18 mouse cellular contexts compared by ENCODE assay signal in genomic region chr11:62050356-62051330, GRCm38 (mm10).
DNase-seq lines count a peak whose midpoint lies in the region; ATAC-seq and TF ChIP-seq lines count a peak whose summit lies in the region.
"Had no signal": no experiment of that assay in that cellular context is flagged by ENCODE, and none has a peak within 500 bp of the region (broad histone marks: within the 10 kb centered on the region; RNA-seq: fewer than 3 reads in every experiment).

No protein-coding gene starts in this region.

- no peak for TF ChIP-seq CTCF in kidney, postnatal 0 days (IDR thresholded peaks at IDR 0.05; ENCODE audit: low read depth)

- no peak overlapping the region for H3K4me2 ChIP-seq in kidney, embryonic 14.5 days (replicated peaks; ENCODE audit: low read depth, low read length)
- no peak overlapping the region for H3K4me2 ChIP-seq in kidney, postnatal 0 days (ENCODE audit: low read length)
- H3K4me2 ChIP-seq in stomach, embryonic 14.5 days (replicated peaks; ENCODE audit: low read depth, low read length), result no peak overlapping the region
- H3K4me2 ChIP-seq: embryonic facial prominence, embryonic 13.5 days; forebrain, embryonic 12.5 days; heart, embryonic 15.5 days; limb, embryonic 15.5 days had no signal

- 66% methylated on average over 8 of the region's 8 CpGs for WGBS in kidney, embryonic 14.5 days
- WGBS in kidney, postnatal 0 days, result 68% methylated on average over 8 of the region's 8 CpGs
- WGBS in stomach, embryonic 14.5 days, result 64% methylated on average over 8 of the region's 8 CpGs

- H3K27ac ChIP-seq in kidney, embryonic 14.5 days (ENCODE audit: low read depth, low read length), result no peak overlapping the region
- H3K27ac ChIP-seq in kidney, postnatal 0 days, result no peak overlapping the region
- H3K27ac ChIP-seq in stomach, embryonic 14.5 days (ENCODE audit: low read length), result no peak overlapping the region
- H3K27ac ChIP-seq: embryonic facial prominence, embryonic 13.5 days; forebrain, embryonic 12.5 days; heart, embryonic 15.5 days; limb, embryonic 15.5 days had no signal

- H3K9ac ChIP-seq in kidney, embryonic 14.5 days (ENCODE audit: low read depth, low read length), result no peak overlapping the region
- no peak overlapping the region for H3K9ac ChIP-seq in kidney, postnatal 0 days (ENCODE audit: low read depth, low read length)
- no peak overlapping the region for H3K9ac ChIP-seq in stomach, embryonic 14.5 days (replicated peaks; ENCODE audit: low read depth, low read length)
- H3K9ac ChIP-seq: embryonic facial prominence, embryonic 13.5 days; forebrain, embryonic 12.5 days; heart, embryonic 15.5 days; limb, embryonic 15.5 days had no signal

- H3K4me3 ChIP-seq in kidney, embryonic 14.5 days (ENCODE audit: low read length), result no peak overlapping the region
- no peak overlapping the region for H3K4me3 ChIP-seq in kidney, postnatal 0 days (replicated peaks; ENCODE audit: low read depth, low read length)
- no peak overlapping the region for H3K4me3 ChIP-seq in stomach, embryonic 14.5 days (ENCODE audit: low read depth, low read length)
- H3K4me3 ChIP-seq: embryonic facial prominence, embryonic 13.5 days; forebrain, embryonic 12.5 days; heart, embryonic 15.5 days; limb, embryonic 15.5 days; myocyte had no signal

- H3K9me3 ChIP-seq in kidney, embryonic 14.5 days (ENCODE audit: control insufficient read depth, low read length), result no peaks in the 10 kb centered on the region
- no peaks in the 10 kb centered on the region for H3K9me3 ChIP-seq in kidney, postnatal 0 days (replicated peaks; ENCODE audit: low read length)
- no peaks in the 10 kb centered on the region for H3K9me3 ChIP-seq in stomach, embryonic 14.5 days (ENCODE audit: control insufficient read depth, low read depth, low read length)
- H3K9me3 ChIP-seq: embryonic facial prominence, embryonic 13.5 days; forebrain, embryonic 12.5 days; heart, embryonic 15.5 days; limb, embryonic 15.5 days; megakaryocyte, embryonic 14.5 days had no signal

- H3K27me3 ChIP-seq in kidney, embryonic 14.5 days (ENCODE audit: control insufficient read depth, insufficient read depth, low read length), result no peaks in the 10 kb centered on the region
- H3K27me3 ChIP-seq in kidney, postnatal 0 days (ENCODE audit: insufficient read depth, low read length), result no peaks in the 10 kb centered on the region
- H3K27me3 ChIP-seq in stomach, embryonic 14.5 days (ENCODE audit: control insufficient read depth, insufficient read depth, low read length), result no peaks in the 10 kb centered on the region
- H3K27me3 ChIP-seq: embryonic facial prominence, embryonic 13.5 days; heart, embryonic 15.5 days; limb, embryonic 15.5 days; megakaryocyte, embryonic 14.5 days had no signal

- ATAC-seq in kidney, embryonic 14.5 days (ENCODE audit: low FRiP score, low TSS enrichment), result no peak
- ATAC-seq in kidney, postnatal 0 days (replicated peaks; ENCODE audit: low FRiP score, low read depth), result 0 out of 2 replicates have a peak, but pooled peaks have one; percentile 40
- 0 out of 2 replicates have a peak, but pooled peaks have one; percentile 23 for ATAC-seq in stomach, embryonic 14.5 days (ENCODE audit: insufficient number of reproducible peaks, insufficient read depth, low FRiP score, low read depth)
- no peak for ATAC-seq in megakaryocyte, adult 5-6 weeks (ENCODE audit: poor library complexity, severe bottlenecking)
- ATAC-seq: CD4-positive, CD25-positive, alpha-beta regulatory T cell, adult 4 months had no signal

- peak; percentile 56 for DNase-seq in kidney, adult 18-20 months
- DNase-seq in R1 (ENCODE audit: low read depth, low spot score), result peak; percentile 91
- DNase-seq in kidney, postnatal 0 days (ENCODE audit: low spot score), result no peak
- no peak for DNase-seq in gastrocnemius, postnatal 10 days
- no peak for DNase-seq in thymus, postnatal 4 days
- DNase-seq: cerebellum, adult 2 months; gastrocnemius, postnatal 14 days; layer of hippocampus, postnatal 36 days had no signal

- H3K36me3 ChIP-seq in kidney, embryonic 14.5 days (ENCODE audit: control insufficient read depth, insufficient read depth, low read length), result no peaks in the 10 kb centered on the region
- H3K36me3 ChIP-seq in kidney, postnatal 0 days (ENCODE audit: insufficient read depth, low read length), result no peaks in the 10 kb centered on the region
- no peaks in the 10 kb centered on the region for H3K36me3 ChIP-seq in stomach, embryonic 14.5 days (ENCODE audit: control insufficient read depth, insufficient read depth, low read length)
- H3K36me3 ChIP-seq: embryonic facial prominence, embryonic 13.5 days; forebrain, embryonic 12.5 days; heart, embryonic 15.5 days; limb, embryonic 15.5 days had no signal

- no peaks in the 10 kb centered on the region for H3K4me1 ChIP-seq in kidney, embryonic 14.5 days (ENCODE audit: control insufficient read depth, insufficient read depth, low read length)
- no peaks in the 10 kb centered on the region for H3K4me1 ChIP-seq in kidney, postnatal 0 days (replicated peaks; ENCODE audit: insufficient read depth, low read length)
- H3K4me1 ChIP-seq in stomach, embryonic 14.5 days (ENCODE audit: control insufficient read depth, insufficient read depth, low read length), result 0 out of 2 replicates have a peak, but pooled peaks cover 2% of the 10 kb centered on the region
- H3K4me1 ChIP-seq: heart, embryonic 15.5 days; limb, embryonic 15.5 days had no signal

Comparison
In these comparisons a context has a peak if more than half of its experiments do, and no peak if none do; other contexts are left out.
1. DNase-seq: peak in kidney, adult 18-20 months (single experiment) and R1 (single experiment); none in kidney, postnatal 0 days (single experiment), gastrocnemius, postnatal 10 days (single experiment) and thymus, postnatal 4 days (single experiment).
2. ATAC-seq: peak in kidney, postnatal 0 days (single experiment) and stomach, embryonic 14.5 days (single experiment); none in kidney, embryonic 14.5 days (single experiment) and megakaryocyte, adult 5-6 weeks (single experiment).